Mouse (Mus musculus): Measurements from ENCODE around the gene Litaf. TPM values are rescaled to one million over a fixed set of nuclear protein-coding genes. Genes with fewer than 3 reads are reported as not detected.
A peak's percentile ranks its signal among the peaks of the same experiment; 100 is the strongest.

Litaf gene
- polyA plus RNA-seq, 1 experiment from 2014 or later, result 106 TPM

DNA sequence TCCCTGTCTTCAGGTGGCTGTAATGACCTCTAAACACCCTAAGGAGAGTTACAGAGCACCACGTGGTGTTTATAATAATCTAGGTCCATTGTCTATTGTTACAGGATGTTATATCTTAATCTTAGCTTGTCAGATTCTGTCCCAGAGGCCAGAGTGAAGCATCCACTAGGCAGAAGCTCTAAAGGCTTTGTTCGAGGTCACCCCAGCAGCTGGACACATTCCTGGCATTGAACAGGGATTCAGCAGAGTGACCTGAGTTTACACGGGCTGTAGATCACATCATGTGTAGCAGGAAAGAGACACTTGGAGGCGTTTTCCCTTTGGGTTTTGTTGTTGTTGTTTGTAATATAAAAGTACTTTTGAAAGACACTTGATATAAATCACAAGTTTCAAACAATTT lies 26.1 kb upstream of the Litaf start:
- WGBS, result 53% methylated on average over 4 of the region's 4 CpGs
- DNase-seq (ENCODE audit: low spot score), result peak; percentile 18
- Histone ChIP-seq H3K36me3 (ENCODE audit: insufficient read depth, low read length) (peaks cover 30% of the 10 kb centered on the region), H3K4me1 (ENCODE audit: insufficient read depth, low read depth, low read length) (no peaks in the 10 kb centered on the region), H3K27me3 (replicated peaks; ENCODE audit: insufficient read depth, low read length) (no peaks in the 10 kb centered on the region), H3K4me2 (replicated peaks; ENCODE audit: low read depth, low read length) (no peak overlapping the region), H3K9ac (replicated peaks; ENCODE audit: low read depth) (no peak overlapping the region), H3K9me3 (ENCODE audit: low read length) (no peaks in the 10 kb centered on the region), H3K4me3 (ENCODE audit: low read depth, low read length) (no peak overlapping the region), H3K27ac (ENCODE audit: low read length) (no peak overlapping the region)
- ATAC-seq, result peak; percentile 49; the same call in 1 of the 2 replicates
- TF ChIP-seq EP300 (IDR thresholded peaks at IDR 0.05) (no peak), CTCF (IDR thresholded peaks at IDR 0.05) (no peak)

GRCm38 (mm10) chr16:11090836-11091570 lies 25.0 kb upstream of the Litaf start:
- Histone ChIP-seq H3K36me3 (ENCODE audit: insufficient read depth, low read length) (peaks cover 30% of the 10 kb centered on the region), H3K4me3 (ENCODE audit: low read depth, low read length) (no peak overlapping the region), H3K4me1 (ENCODE audit: insufficient read depth, low read depth, low read length) (no peaks in the 10 kb centered on the region), H3K9me3 (ENCODE audit: low read length) (no peaks in the 10 kb centered on the region), H3K4me2 (replicated peaks; ENCODE audit: low read depth, low read length) (no peak overlapping the region), H3K9ac (replicated peaks; ENCODE audit: low read depth) (no peak overlapping the region), H3K27ac (ENCODE audit: low read length) (no peak overlapping the region), H3K27me3 (replicated peaks; ENCODE audit: insufficient read depth, low read length) (no peaks in the 10 kb centered on the region)
- ATAC-seq, result no peak
- TF ChIP-seq CTCF (IDR thresholded peaks at IDR 0.05) (no peak), EP300 (IDR thresholded peaks at IDR 0.05) (no peak)
- no peak for DNase-seq (ENCODE audit: low spot score)
- 75% methylated on average over 10 of the region's 10 CpGs for WGBS

- H3K4me2 ChIP-seq (replicated peaks; ENCODE audit: low read depth, low read length), result no peak overlapping the region
- no peaks in the 10 kb centered on the region for H3K9me3 ChIP-seq (ENCODE audit: low read length)
- peaks cover 36% of the 10 kb centered on the region for H3K36me3 ChIP-seq (ENCODE audit: insufficient read depth, low read length)
- H3K4me1 ChIP-seq (ENCODE audit: insufficient read depth, low read depth, low read length), result no peaks in the 10 kb centered on the region
- no peak overlapping the region for H3K9ac ChIP-seq (replicated peaks; ENCODE audit: low read depth)
- no peak for DNase-seq (ENCODE audit: low spot score)
- no peaks in the 10 kb centered on the region for H3K27me3 ChIP-seq (replicated peaks; ENCODE audit: insufficient read depth, low read length)
- TF ChIP-seq CTCF (IDR thresholded peaks at IDR 0.05) (peak; percentile 36), EP300 (IDR thresholded peaks at IDR 0.05) (no peak)
- no peak overlapping the region for H3K4me3 ChIP-seq (ENCODE audit: low read depth, low read length)
- no peak overlapping the region for H3K27ac ChIP-seq (ENCODE audit: low read length)
- WGBS, result 89% methylated on average over 5 of the region's 5 CpGs
- no peak for ATAC-seq
These were observed 21.1 kb upstream of the Litaf start for GRCm38 (mm10) chr16:11086856-11087588.

- Histone ChIP-seq H3K27ac (ENCODE audit: low read length) (no peak overlapping the region), H3K4me3 (ENCODE audit: low read depth, low read length) (no peak overlapping the region), H3K27me3 (replicated peaks; ENCODE audit: insufficient read depth, low read length) (no peaks in the 10 kb centered on the region), H3K4me2 (replicated peaks; ENCODE audit: low read depth, low read length) (no peak overlapping the region), H3K9me3 (ENCODE audit: low read length) (no peaks in the 10 kb centered on the region), H3K4me1 (ENCODE audit: insufficient read depth, low read depth, low read length) (no peaks in the 10 kb centered on the region), H3K36me3 (ENCODE audit: insufficient read depth, low read length) (peaks cover 35% of the 10 kb centered on the region), H3K9ac (replicated peaks; ENCODE audit: low read depth) (no peak overlapping the region)
- DNase-seq (ENCODE audit: low spot score), result no peak
- WGBS, result 91% methylated on average over 3 of the region's 3 CpGs
- no peak for TF ChIP-seq CTCF (IDR thresholded peaks at IDR 0.05)
- no peak for TF ChIP-seq EP300 (IDR thresholded peaks at IDR 0.05)
- ATAC-seq, result no peak
These were observed 20.3 kb upstream of the Litaf start for GRCm38 (mm10) chr16:11086299-11086698.

DNA sequence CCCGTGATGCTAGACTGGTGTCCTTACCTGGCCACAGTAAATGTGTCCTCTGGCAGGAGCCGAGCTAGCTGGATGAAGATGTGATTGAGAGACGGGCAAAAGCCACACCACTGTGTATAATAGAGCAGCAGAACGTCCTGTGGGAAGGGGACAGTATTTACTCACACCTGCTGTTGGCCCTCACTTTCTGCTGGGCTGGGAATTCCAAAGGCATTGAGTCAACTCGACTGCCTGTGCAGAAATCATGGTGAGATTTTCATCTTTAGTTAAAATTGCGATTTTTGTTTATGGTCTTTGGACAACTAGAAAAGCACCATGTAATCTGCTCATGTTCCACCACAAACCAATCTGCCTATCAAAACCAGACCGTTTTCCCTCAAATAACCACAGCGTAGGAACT lies 18.2 kb upstream of the Litaf start:
- WGBS, result 90% methylated on average over 8 of the region's 8 CpGs
- H3K36me3 ChIP-seq (ENCODE audit: insufficient read depth, low read length), result peaks cover 32% of the 10 kb centered on the region

GRCm38 (mm10) chr16:11078216-11078869 lies 12.4 kb upstream of the Litaf start:
- WGBS, result 48% methylated on average over 3 of the region's 3 CpGs
- ATAC-seq (peak; percentile 47), DNase-seq (ENCODE audit: low spot score) (peak; percentile 31)
- Histone ChIP-seq H3K4me2 (replicated peaks; ENCODE audit: low read depth, low read length) (no peak overlapping the region), H3K4me1 (ENCODE audit: insufficient read depth, low read depth, low read length) (no peaks in the 10 kb centered on the region), H3K36me3 (ENCODE audit: insufficient read depth, low read length) (peaks cover 28% of the 10 kb centered on the region), H3K9ac (replicated peaks; ENCODE audit: low read depth) (no peak overlapping the region), H3K27ac (ENCODE audit: low read length) (no peak overlapping the region), H3K4me3 (ENCODE audit: low read depth, low read length) (no peak overlapping the region), H3K9me3 (ENCODE audit: low read length) (no peaks in the 10 kb centered on the region), H3K27me3 (replicated peaks; ENCODE audit: insufficient read depth, low read length) (no peaks in the 10 kb centered on the region)
- TF ChIP-seq EP300 (IDR thresholded peaks at IDR 0.05) (no peak), CTCF (IDR thresholded peaks at IDR 0.05) (no peak)

More for the DNA sequence above, 18.2 kb upstream of the Litaf start:
- no peak overlapping the region for H3K4me3 ChIP-seq (ENCODE audit: low read depth, low read length)
- no peaks in the 10 kb centered on the region for H3K9me3 ChIP-seq (ENCODE audit: low read length)
- H3K27me3 ChIP-seq (replicated peaks; ENCODE audit: insufficient read depth, low read length), result no peaks in the 10 kb centered on the region
- ATAC-seq, result no peak
- DNase-seq (ENCODE audit: low spot score), result no peak
- H3K4me2 ChIP-seq (replicated peaks; ENCODE audit: low read depth, low read length), result no peak overlapping the region
- H3K4me1 ChIP-seq (ENCODE audit: insufficient read depth, low read depth, low read length), result no peaks in the 10 kb centered on the region
- no peak for TF ChIP-seq CTCF (IDR thresholded peaks at IDR 0.05)
- no peak for TF ChIP-seq EP300 (IDR thresholded peaks at IDR 0.05)
- H3K27ac ChIP-seq (ENCODE audit: low read length), result no peak overlapping the region
- H3K9ac ChIP-seq (replicated peaks; ENCODE audit: low read depth), result no peak overlapping the region
